Mouse (Mus musculus) right cerebral cortex, postnatal 25 days (tissue): Measurements from ENCODE around the gene Them4.
"Not testable (repeated sequence)": the region's sequence is repeated elsewhere in the genome, so short reads cannot be mapped to it uniquely, and the experiment has no call there.

Experiments used
- DNase-seq: peaks from one replicate; pipeline ENCODE4 v3.0.0; 2022

Them4 gene

GRCm38 (mm10) chr3:94309633-94310363 lies at the start of gene Them4:
Gene Them4, plus strand, starts transcription at chr3:94310089.
- peak; percentile 88 for DNase-seq

- DNase-seq = no peak
Measured at GRCm38 (mm10) chr3:94260598-94260997, 49.3 kb upstream of the Them4 start.

GRCm38 (mm10) chr3:94263736-94264135 lies 46.2 kb upstream of the Them4 start, which contains the start of gene Gm4778:
Gene Gm4778, plus strand, starts transcription at chr3:94264036.
- DNase-seq = not testable (repeated sequence)

- no peak for DNase-seq
Measured at GRCm38 (mm10) chr3:94275991-94276390, 33.9 kb upstream of the Them4 start.

GRCm38 (mm10) chr3:94305457-94305856 lies 4.4 kb upstream of the Them4 start:
- DNase-seq = no peak

- DNase-seq = no peak
Measured at GRCm38 (mm10) chr3:94306975-94307374, 2.9 kb upstream of the Them4 start.

GRCm38 (mm10) chr3:94310491-94310890 lies 602 bp downstream of the Them4 start:
- DNase-seq = no peak

GRCm38 (mm10) chr3:94310911-94311310 lies 1.0 kb downstream of the Them4 start:
- DNase-seq = no peak

- DNase-seq = no peak
Measured at GRCm38 (mm10) chr3:94311376-94311775, 1.5 kb downstream of the Them4 start.

GRCm38 (mm10) chr3:94328681-94329080 lies 18.8 kb downstream of the Them4 start:
- no peak for DNase-seq

- no peak for DNase-seq
Measured at GRCm38 (mm10) chr3:94334442-94334841, 24.6 kb downstream of the Them4 start.

- no peak for DNase-seq
Measured at GRCm38 (mm10) chr3:94338522-94338921, 28.6 kb downstream of the Them4 start.

- DNase-seq = no peak
Measured at GRCm38 (mm10) chr3:94341959-94342422, 32.1 kb downstream of the Them4 start, which contains the start of gene Them5. Gene Them5, plus strand, starts transcription at chr3:94342099.

- no peak for DNase-seq
Measured at GRCm38 (mm10) chr3:94342552-94342951, 32.7 kb downstream of the Them4 start.

- DNase-seq = no peak
Measured at GRCm38 (mm10) chr3:94344182-94344581, 34.3 kb downstream of the Them4 start.

GRCm38 (mm10) chr3:94344897-94345296 lies 35.0 kb downstream of the Them4 start:
- no peak for DNase-seq

- no peak for DNase-seq
Measured at GRCm38 (mm10) chr3:94348146-94348545, 38.3 kb downstream of the Them4 start.

GRCm38 (mm10) chr3:94360812-94361211 lies 50.9 kb downstream of the Them4 start:
- DNase-seq = no peak

GRCm38 (mm10) chr3:94362138-94362537 lies 52.2 kb downstream of the Them4 start, which contains the start of gene C2cd4d:
Gene C2cd4d, plus strand, starts transcription at chr3:94362438.
- DNase-seq = no peak

- DNase-seq = peak; percentile 48
Measured at GRCm38 (mm10) chr3:94363291-94364153, 53.6 kb downstream of the Them4 start.

GRCm38 (mm10) chr3:94364154-94364526 lies 54.3 kb downstream of the Them4 start:
- DNase-seq = no peak

- DNase-seq = peak; percentile 80
Measured at GRCm38 (mm10) chr3:94366761-94367160, 56.9 kb downstream of the Them4 start.

GRCm38 (mm10) chr3:94367511-94367910 lies 57.6 kb downstream of the Them4 start:
- no peak for DNase-seq

GRCm38 (mm10) chr3:94368631-94369030 lies 58.7 kb downstream of the Them4 start:
- DNase-seq = no peak
